11 mouse cellular contexts compared by ENCODE assay signal in the genomic region with DNA sequence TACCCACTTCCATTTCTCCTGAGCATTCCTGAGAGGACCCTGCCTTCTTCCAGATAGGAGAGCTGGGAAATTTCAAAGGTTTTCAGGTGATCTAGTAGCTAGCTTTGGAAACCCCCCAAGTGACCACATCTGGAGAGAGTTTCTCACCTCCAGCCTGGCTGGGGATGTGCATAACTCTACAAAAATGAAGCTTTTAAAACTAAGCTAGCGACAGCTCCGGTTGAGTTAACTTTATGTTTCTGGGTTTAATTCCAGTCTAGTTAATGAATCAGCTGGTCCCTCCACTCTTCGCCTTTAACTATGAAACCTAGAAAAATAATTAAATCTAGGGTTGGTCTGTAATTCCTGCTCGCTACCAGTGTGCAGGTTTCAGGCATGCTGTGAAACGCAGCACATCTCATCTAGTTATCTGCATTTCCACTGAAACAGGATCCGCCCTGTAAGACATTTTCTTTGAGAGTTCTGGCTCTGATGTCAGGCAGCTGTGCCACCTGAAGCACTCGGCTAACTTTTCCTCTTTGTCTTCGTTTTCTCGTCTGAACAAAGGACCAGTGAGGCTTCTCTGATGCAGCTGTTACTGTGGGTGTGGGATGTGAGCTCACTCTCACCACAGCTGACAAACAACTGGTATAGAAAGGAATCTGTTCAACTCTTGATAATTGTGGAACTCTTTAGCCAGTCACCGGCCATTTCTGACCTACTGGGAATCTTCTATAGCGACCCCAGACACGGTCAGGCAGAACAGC. TPM values are rescaled to one million over a fixed set of nuclear protein-coding genes. Genes with fewer than 3 reads are reported as not detected.
DNase-seq lines count a peak whose midpoint lies in the region; TF ChIP-seq lines count a peak whose summit lies in the region.
"Had no signal": no experiment of that assay in that cellular context is flagged by ENCODE, and none has a peak within 500 bp of the region (broad histone marks: within the 10 kb centered on the region; RNA-seq: fewer than 3 reads in every experiment).

No protein-coding gene starts in this region.

- peak overlapping the region; percentile 69; the same call in 1 of the 2 replicates for H3K27ac ChIP-seq in cerebellum, adult 2 months (ENCODE audit: insufficient read depth, low read length)
- peak overlapping the region; percentile 28; the same call in 1 of the 2 replicates for H3K27ac ChIP-seq in left cerebral cortex, adult 2 months
- H3K27ac ChIP-seq: liver, embryonic 12.5 days had no signal

- 62% methylated on average over 12 of the region's 12 CpGs for WGBS in cerebellum, adult 2 months

- no peaks in the 10 kb centered on the region for H3K27me3 ChIP-seq in cerebellum, adult 2 months (ENCODE audit: control insufficient read depth, insufficient read depth, low read length)
- H3K27me3 ChIP-seq: liver, embryonic 12.5 days had no signal

- TF ChIP-seq POLR2A in cerebellum, adult 2 months (IDR thresholded peaks at IDR 0.05; ENCODE audit: borderline replicate concordance, insufficient read depth, low read length): no peak

- H3K4me3 ChIP-seq in cerebellum, adult 2 months (replicated peaks; ENCODE audit: insufficient read depth, low read depth, low read length): no peak overlapping the region
- no peak overlapping the region for H3K4me3 ChIP-seq in left cerebral cortex, adult 2 months
- H3K4me3 ChIP-seq: liver, embryonic 12.5 days had no signal

- H3K4me1 ChIP-seq in cerebellum, adult 2 months (ENCODE audit: control insufficient read depth, insufficient read depth, low read length): no peaks in the 10 kb centered on the region
- H3K4me1 ChIP-seq: liver, embryonic 12.5 days had no signal

- no peak for TF ChIP-seq CTCF in cerebellum, adult 2 months (IDR thresholded peaks at IDR 0.05; ENCODE audit: borderline replicate concordance, insufficient read depth, low read depth, low read length)
- no peak for TF ChIP-seq CTCF in left cerebral cortex, adult 2 months (IDR thresholded peaks at IDR 0.05)

- DNase-seq in cerebellum, adult 2 months: no peak
- DNase-seq in cerebellum, postnatal 25 days: no peak
- no peak for DNase-seq in left cerebral cortex, adult 2 months (ENCODE audit: extremely low spot score in 1 of 2, low spot score in 2 of 2)
- no peak for DNase-seq in left cerebral cortex, postnatal 36 days (ENCODE audit: low spot score in 2 of 2)
- peak; percentile 10 to 29 for DNase-seq in kidney, postnatal 36 days
- DNase-seq in thymus, postnatal 25 days: peak; percentile 52
- DNase-seq in lung, postnatal 4 days: no peak
- DNase-seq in right cerebral cortex, postnatal 4 days: no peak
- DNase-seq: cerebellum, adult 9-10 months; lung, postnatal 36 days had no signal

- intact Hi-C loops in left cerebral cortex, adult 2 months (cut with DNase I): no loop called here
- intact Hi-C loops in left cerebral cortex, postnatal 36 days (cut with DNase I): no loop called here

RNA-seq across cellular contexts. Expression of gene Sytl2, which starts 39.3 kb away (rescaled TPM):
- 39.9 and 44.8 TPM in 2 replicates for polyA plus RNA-seq in cerebellum, adult 2 months (2012; rRNA removed)
- 10 to 100 TPM; 87.1 to 90.8 TPM for total RNA-seq in left cerebral cortex, adult 2 months (2021)
- total RNA-seq in left cerebral cortex, postnatal 36 days (2021): 100 to 1,000 TPM in 1 of 2 experiments, 10 to 100 TPM in 1; 99.1 to 108 TPM

Comparison
In these comparisons a context has a peak if more than half of its experiments do, and no peak if none do; other contexts are left out.
1. DNase-seq: peak in kidney, postnatal 36 days (2 of 2) and thymus, postnatal 25 days (single experiment); none in cerebellum, adult 2 months (0 of 2), cerebellum, postnatal 25 days (0 of 2), left cerebral cortex, adult 2 months (0 of 2), left cerebral cortex, postnatal 36 days (0 of 2), lung, postnatal 4 days (0 of 2) and right cerebral cortex, postnatal 4 days (single experiment).